Mouse (Mus musculus): Measurements from ENCODE around the gene Fcho2.

Fcho2 gene

DNA sequence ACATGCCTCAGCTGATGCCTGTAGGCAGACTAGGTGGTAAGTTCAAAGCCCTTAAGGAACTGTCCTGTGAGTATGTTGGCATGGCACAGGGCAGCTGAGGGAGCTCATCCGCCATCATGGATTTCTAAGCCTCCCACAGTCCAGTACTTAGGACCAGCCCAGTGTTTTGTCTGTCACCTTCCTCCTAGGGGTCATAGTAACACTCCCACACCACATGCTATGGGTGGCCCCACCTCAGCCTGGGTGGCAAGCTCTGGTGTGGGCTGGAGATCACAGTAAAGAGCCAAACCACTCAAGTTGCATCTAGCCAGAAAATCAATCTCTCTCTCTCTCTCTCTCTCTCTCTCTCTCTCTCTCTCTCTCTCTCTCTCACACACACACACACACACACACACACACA, 136.0 kb downstream of the Fcho2 start:
- no peak for DNase-seq (ENCODE audit: low read depth)

DNA sequence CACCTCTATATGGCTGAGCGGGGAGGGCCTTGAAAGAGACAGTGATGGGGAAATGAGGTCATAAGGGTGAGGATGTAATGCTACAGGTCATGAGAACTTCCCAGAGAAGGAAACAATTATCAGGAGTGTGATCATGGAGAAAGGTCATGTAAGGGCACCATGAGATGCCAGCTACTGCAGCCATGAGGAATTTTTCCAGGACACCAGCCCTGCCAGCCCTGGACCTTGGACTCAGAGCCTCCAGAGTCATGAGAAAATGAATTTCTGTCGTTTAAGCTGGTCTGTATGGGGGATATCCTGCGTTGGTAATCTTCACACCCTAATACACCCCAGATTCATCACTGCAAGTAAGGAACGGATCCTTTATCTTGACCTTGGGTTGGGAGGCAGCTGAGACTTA, 141.3 kb downstream of the Fcho2 start:
- DNase-seq (ENCODE audit: low read depth), result no peak
